Mouse (Mus musculus): Measurements from ENCODE around the gene Plekhh3.

GRCm38 (mm10) chr11:101216936-101217335, 45.8 kb upstream of the Plekhh3 start:
- no peak for TF ChIP-seq EP300 (optimal IDR thresholded peaks at IDR 0.05)
- TF ChIP-seq CTCF (IDR thresholded peaks at IDR 0.05; ENCODE audit: low read depth) = no peak

Measured in stomach, postnatal 0 days (tissue).